Mouse (Mus musculus): Measurements from ENCODE around the gene Bcl11a. TPM values are rescaled to one million over a fixed set of nuclear protein-coding genes. Genes with fewer than 3 reads are reported as not detected.
A peak's percentile ranks its signal among the peaks of the same experiment; 100 is the strongest.

Bcl11a gene
- total RNA-seq, 2 experiments from 2014 or later: 3.2 to 3.8 TPM

GRCm38 (mm10) chr11:24148545-24148944 is 70.7 kb downstream of the Bcl11a start:
- no peak for DNase-seq (ENCODE audit: low spot score in 2 of 2)

GRCm38 (mm10) chr11:24149462-24150220 is 71.8 kb downstream of the Bcl11a start:
- peak in 1 of 2 experiments; percentile 13 for DNase-seq (ENCODE audit: low spot score in 2 of 2)

GRCm38 (mm10) chr11:24152076-24152784 is 74.4 kb downstream of the Bcl11a start:
- no peak for DNase-seq (ENCODE audit: low spot score in 2 of 2)

- no peak for DNase-seq (ENCODE audit: low spot score in 2 of 2)
Observed at GRCm38 (mm10) chr11:24153049-24153448, 75.2 kb downstream of the Bcl11a start.

- DNase-seq (ENCODE audit: low spot score in 2 of 2): no peak
Observed at GRCm38 (mm10) chr11:24158026-24158425, 80.2 kb downstream of the Bcl11a start.

GRCm38 (mm10) chr11:24159656-24160055 is 81.8 kb downstream of the Bcl11a start:
- no peak for DNase-seq (ENCODE audit: low spot score in 2 of 2)

- no peak for DNase-seq (ENCODE audit: low spot score in 2 of 2)
Observed at GRCm38 (mm10) chr11:24161458-24161857, 83.6 kb downstream of the Bcl11a start.

- no peak for DNase-seq (ENCODE audit: low spot score in 2 of 2)
Observed at GRCm38 (mm10) chr11:24162056-24162455, 84.2 kb downstream of the Bcl11a start.

- no peak for DNase-seq (ENCODE audit: low spot score in 2 of 2)
Observed at GRCm38 (mm10) chr11:24163072-24163471, 85.2 kb downstream of the Bcl11a start.

- DNase-seq (ENCODE audit: low spot score in 2 of 2): no peak
Observed at GRCm38 (mm10) chr11:24164065-24164464, 86.2 kb downstream of the Bcl11a start.

- DNase-seq (ENCODE audit: low spot score in 2 of 2): no peak
Observed at GRCm38 (mm10) chr11:24171675-24172285, 93.9 kb downstream of the Bcl11a start.

- no peak for DNase-seq (ENCODE audit: low spot score in 2 of 2)
Observed at GRCm38 (mm10) chr11:24172585-24172984, 94.7 kb downstream of the Bcl11a start.

- no peak for DNase-seq (ENCODE audit: low spot score in 2 of 2)
Observed at GRCm38 (mm10) chr11:24174161-24174792, 96.4 kb downstream of the Bcl11a start.

GRCm38 (mm10) chr11:24177458-24177857 is 99.6 kb downstream of the Bcl11a start:
- DNase-seq (ENCODE audit: low spot score in 2 of 2): no peak

GRCm38 (mm10) chr11:24178823-24179476 is 101.1 kb downstream of the Bcl11a start:
- DNase-seq (ENCODE audit: low spot score in 2 of 2): no peak

- no peak for DNase-seq (ENCODE audit: low spot score in 2 of 2)
Observed at GRCm38 (mm10) chr11:24180040-24180439, 102.2 kb downstream of the Bcl11a start.

GRCm38 (mm10) chr11:24183501-24183900 is 105.6 kb downstream of the Bcl11a start:
- no peak for DNase-seq (ENCODE audit: low spot score in 2 of 2)

GRCm38 (mm10) chr11:24184932-24185331 is 107.1 kb downstream of the Bcl11a start:
- no peak for DNase-seq (ENCODE audit: low spot score in 2 of 2)

- no peak for DNase-seq (ENCODE audit: low spot score in 2 of 2)
Observed at GRCm38 (mm10) chr11:24190411-24190810, 112.6 kb downstream of the Bcl11a start.

GRCm38 (mm10) chr11:24196460-24197190 is 118.8 kb downstream of the Bcl11a start:
- no peak for DNase-seq (ENCODE audit: low spot score in 2 of 2)
